Mouse (Mus musculus): ENCODE data around the gene Usp37. TPM values are rescaled to one million over a fixed set of nuclear protein-coding genes. Genes with fewer than 3 reads are reported as not detected.

Gene Usp37
- 30.9 and 31.0 TPM in 2 replicates for polyA plus RNA-seq (2015; fragmentation: Nextera tagmentation; extraction: Ambion mirVana)

DNA sequence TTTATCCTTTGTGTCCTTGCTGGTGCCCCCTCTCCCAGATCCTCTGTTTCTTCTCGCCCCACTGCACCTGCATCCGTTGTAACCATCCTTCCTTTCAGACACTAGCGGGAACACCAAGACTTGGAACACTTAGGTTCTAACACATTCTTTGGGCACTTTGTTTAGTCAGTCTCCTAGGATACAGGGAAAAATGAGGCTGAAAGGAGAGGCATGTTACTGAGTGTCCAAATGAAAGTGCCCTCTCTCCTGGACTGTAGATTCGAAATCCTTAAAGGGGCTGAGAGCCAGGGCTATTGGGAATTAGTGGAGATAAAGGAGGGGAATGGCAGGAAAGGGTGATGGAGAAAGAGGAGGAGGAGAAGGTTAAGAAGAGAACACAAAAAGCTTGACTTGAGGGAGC, at the start of gene Usp37:
Usp37 (minus strand) TSS at position 101 of the 400 bp plus-strand sequence.
- H3K9me3 ChIP-seq, result no peaks in the 10 kb centered on the region
- H3K4me3 ChIP-seq, result no peak within 1 kb of the TSS
- peaks cover 3% of the 10 kb centered on the region; the same call in 1 of the 2 replicates for H3K4me1 ChIP-seq
- no peak within 1 kb of the TSS for H3K9ac ChIP-seq
- no peaks in the 10 kb centered on the region for H3K36me3 ChIP-seq
- H3K4me2 ChIP-seq, result no peak within 1 kb of the TSS
- H3K27ac ChIP-seq, result no peak within 1 kb of the TSS
- WGBS, result 69% methylated on average over 4 of the region's 4 CpGs
- H3K27me3 ChIP-seq, result no peaks in the 10 kb centered on the region
- no peak for ATAC-seq (ENCODE audit: borderline replicate concordance, extremely low read depth, low FRiP score, low TSS enrichment)

DNA sequence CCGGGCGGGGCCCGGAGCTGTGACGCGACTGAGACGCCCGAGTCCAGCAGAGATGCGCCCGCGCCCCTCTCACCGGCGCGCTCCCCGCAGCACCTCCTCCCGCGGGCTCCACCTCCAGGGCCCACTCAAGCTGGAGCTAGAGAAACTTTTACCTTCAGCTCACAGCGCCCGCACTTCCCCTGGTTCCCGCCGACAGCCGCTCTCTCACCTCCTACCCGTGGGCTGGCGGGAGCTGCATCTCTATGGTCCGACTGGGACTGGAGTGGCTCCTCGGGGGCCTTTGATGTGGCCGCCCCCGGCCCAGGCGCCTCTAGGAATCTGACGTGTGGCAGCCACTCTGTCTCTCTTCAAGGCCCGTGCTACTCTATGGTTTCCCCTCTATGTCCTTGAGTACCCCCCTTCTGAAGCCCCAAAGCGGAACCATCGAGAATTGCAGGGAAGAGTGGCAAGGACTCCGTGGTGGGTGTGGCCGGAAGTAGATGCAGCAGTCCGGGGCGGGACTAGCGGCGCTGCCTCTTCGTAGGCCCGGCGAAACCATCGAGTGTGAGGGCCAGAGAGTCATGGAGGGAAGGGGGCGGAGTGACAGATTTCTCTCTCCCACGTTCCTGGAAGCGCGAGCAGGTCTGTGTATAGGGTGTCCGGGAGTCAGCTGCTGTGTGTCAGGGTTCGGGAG, 43.8 kb upstream of the Usp37 start, which contains the start of the genes Zfp142 and Bcs1l:
Zfp142 (minus strand) TSS at position 474 of the 673 bp plus-strand sequence.
Bcs1l (plus strand) TSS at position 517 of the 673 bp plus-strand sequence.
- H3K27ac ChIP-seq, result peak within 1 kb of the TSS; percentile 77
- H3K36me3 ChIP-seq, result peaks cover 43% of the 10 kb centered on the region
- peak; percentile 99 for ATAC-seq (ENCODE audit: borderline replicate concordance, extremely low read depth, low FRiP score, low TSS enrichment)
- peaks cover 21% of the 10 kb centered on the region for H3K4me1 ChIP-seq
- H3K4me3 ChIP-seq, result peak within 1 kb of the TSS; percentile 90
- H3K9me3 ChIP-seq, result no peaks in the 10 kb centered on the region
- no peaks in the 10 kb centered on the region for H3K27me3 ChIP-seq
- peak within 1 kb of the TSS; percentile 87 for H3K4me2 ChIP-seq
- WGBS, result under 1% methylated on average over 48 of the region's 48 CpGs
- peak within 1 kb of the TSS; percentile 80 for H3K9ac ChIP-seq

DNA sequence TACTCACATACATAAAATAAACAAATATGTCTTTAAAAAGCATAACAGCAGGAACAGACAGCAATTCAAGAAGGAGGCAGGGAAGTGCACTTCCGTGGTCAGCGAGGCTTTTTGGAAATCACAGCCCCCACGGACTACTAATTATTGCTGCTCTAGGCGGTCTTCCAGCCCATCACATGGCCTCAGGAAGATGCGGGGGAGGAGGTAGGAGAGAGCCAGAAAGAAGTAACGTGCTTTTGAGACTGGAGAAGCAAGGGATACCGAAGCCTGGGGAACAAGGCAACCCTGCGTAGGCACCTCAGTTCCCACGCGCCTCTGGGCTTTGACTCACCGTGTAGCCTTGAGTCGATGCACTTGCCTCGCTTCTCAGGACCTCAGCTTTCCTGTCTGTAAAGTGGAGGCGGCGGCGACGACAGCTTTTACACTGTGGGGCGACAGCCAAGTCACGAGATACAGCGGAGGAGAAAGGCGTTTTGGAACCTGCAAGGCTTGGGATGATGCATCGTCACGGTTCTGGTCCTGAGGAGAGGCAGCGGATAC, 43.2 kb upstream of the Usp37 start:
- ATAC-seq (ENCODE audit: borderline replicate concordance, extremely low read depth, low FRiP score, low TSS enrichment), result 0 out of 2 replicates have a peak, but pooled peaks have one; percentile 0
- Histone ChIP-seq H3K4me2 (peak overlapping the region; percentile 87), H3K4me1 (peaks cover 21% of the 10 kb centered on the region), H3K27me3 (no peaks in the 10 kb centered on the region), H3K9ac (peak overlapping the region; percentile 77), H3K36me3 (peaks cover 41% of the 10 kb centered on the region), H3K4me3 (peak overlapping the region; percentile 90), H3K27ac (peak overlapping the region; percentile 77), H3K9me3 (no peaks in the 10 kb centered on the region)
- 2% methylated on average over 24 of the region's 24 CpGs for WGBS

DNA sequence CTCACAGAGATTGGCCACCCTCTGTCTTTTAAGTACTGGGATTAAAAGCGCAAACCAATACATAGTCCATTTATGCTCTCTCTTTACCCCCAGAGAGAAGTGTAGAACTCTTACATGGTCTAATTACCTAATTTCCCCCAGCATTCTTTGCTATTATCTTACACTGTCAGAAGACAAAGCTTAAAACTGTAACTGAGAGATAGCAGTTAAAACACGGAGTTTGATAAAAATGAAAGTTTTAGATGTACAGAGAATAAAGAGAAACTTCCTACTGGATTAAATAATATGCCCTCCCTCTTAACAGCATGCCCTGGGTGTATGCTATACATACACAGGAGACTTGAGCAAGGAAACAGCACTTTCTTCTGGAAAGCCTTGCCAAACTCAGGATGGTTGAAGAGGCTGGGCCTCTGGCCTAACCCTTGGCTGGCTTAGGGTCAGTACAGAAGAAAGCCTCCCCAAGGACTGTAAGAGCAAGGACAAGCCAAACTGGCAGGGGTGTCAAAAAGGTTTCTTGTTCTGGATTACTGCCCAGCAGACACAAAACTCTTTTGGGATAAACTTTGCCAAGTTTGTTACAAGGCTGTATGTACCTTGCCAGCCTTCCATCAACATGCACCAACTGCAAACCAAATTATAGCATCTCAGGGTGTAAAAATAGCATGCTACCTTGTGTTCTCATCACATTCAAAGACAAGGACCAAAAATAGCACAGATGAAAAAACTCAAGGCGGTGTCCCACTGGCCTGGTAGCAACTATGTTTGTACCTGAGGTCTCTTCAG, 40.7 kb upstream of the Usp37 start:
- Histone ChIP-seq H3K4me1 (peaks cover 21% of the 10 kb centered on the region), H3K9ac (no peak overlapping the region), H3K36me3 (peaks cover 22% of the 10 kb centered on the region), H3K27ac (no peak overlapping the region), H3K4me2 (no peak overlapping the region), H3K4me3 (no peak overlapping the region), H3K27me3 (no peaks in the 10 kb centered on the region), H3K9me3 (no peaks in the 10 kb centered on the region)
- no peak for ATAC-seq (ENCODE audit: borderline replicate concordance, extremely low read depth, low FRiP score, low TSS enrichment)
- 90% methylated on average over 3 of the region's 3 CpGs for WGBS

DNA sequence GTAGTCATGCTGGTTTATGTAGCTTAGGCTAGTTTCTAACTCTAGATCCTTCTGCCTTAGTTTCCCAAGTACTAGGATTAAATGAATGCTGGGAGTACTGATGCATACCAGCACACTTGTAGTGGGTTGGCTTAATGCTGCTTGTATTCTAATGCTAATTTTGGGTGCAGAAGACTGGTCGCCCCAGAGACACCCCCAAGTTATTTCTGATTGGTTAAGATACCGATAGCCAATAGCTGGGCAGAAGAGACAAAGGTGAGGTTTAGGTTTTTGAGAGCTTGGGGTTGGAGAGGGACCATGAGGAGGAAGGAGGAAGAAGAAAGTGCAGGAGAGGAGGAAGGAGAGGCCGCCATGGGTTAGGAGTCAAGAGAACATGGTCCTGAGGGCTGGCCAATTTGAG, 38.5 kb upstream of the Usp37 start:
- no peaks in the 10 kb centered on the region for H3K27me3 ChIP-seq
- WGBS, result 86% methylated on average over 3 of the region's 3 CpGs
- no peaks in the 10 kb centered on the region for H3K9me3 ChIP-seq
- no peak for ATAC-seq (ENCODE audit: borderline replicate concordance, extremely low read depth, low FRiP score, low TSS enrichment)
- peaks cover 34% of the 10 kb centered on the region for H3K36me3 ChIP-seq
- H3K4me3 ChIP-seq, result no peak overlapping the region
- H3K27ac ChIP-seq, result no peak overlapping the region
- H3K9ac ChIP-seq, result no peak overlapping the region
- H3K4me1 ChIP-seq, result peaks cover 15% of the 10 kb centered on the region
- no peak overlapping the region for H3K4me2 ChIP-seq

DNA sequence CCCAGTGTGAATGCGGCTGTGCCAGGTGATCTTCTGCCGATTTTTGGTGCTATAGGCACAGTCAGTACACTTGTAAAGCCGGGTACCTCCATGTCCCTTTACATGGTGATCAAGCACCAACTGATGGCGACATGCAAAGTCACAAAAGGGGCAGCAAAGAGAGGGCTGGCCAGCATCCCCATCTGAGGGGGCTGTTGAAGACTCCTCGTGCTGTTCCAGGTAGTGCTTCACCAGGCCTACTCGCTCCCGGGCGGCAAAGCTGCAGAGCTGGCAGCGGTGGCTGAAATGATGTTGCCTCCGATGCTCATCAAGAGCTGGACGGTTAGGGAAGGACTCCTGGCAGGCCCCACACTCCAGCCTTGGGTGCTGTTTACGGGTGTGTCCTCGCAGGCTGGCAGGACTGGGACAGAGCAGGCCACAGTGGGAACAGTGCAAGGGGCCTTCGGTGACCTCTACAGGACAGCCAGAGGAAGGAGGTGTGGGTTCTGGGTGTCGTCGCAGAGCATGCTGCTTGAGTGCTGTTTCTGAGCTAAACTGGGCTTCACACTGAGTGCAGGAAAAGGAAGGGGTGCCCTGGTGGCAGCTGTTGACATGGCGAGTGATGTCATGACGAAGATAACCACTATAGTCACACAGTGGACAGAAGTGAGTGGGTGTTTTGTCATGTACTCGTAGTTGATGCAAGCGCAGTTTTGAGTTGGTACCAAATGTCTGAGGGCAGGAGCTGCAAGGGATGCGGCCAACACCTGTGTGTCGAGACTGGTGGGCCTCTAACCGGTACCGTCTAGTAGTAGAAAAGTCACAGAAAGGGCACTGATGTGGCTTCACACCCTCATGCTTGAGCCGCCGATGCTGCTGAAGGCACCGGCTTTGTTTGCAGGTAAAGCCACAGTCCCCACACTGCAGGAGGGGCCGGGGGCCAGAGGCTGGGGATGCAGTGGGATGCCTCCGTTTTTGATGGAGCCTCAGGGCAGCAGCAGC, 25.9 kb upstream of the Usp37 start:
- WGBS, result 92% methylated on average over 29 of the region's 29 CpGs
- no peak overlapping the region for H3K4me3 ChIP-seq

DNA sequence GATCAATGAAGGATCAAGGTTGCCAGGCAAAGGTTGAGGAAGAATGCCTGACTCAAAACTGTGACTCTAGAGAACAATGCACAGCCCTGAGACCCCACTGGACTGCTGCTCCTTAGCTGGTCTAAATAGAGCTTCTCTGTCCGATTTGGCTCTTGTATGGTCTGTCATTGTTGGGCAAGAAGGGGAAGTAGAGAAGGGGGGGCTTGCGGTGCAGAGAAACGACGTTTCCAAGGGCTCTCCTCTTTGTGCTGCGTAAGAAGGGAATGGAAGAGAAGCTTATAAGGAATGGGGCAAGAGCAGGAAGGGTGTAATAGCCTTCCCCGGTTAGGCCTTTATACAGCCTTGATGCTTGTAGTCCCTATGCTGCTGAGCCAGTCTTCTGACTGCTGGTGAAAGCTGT, 21.8 kb upstream of the Usp37 start:
- H3K36me3 ChIP-seq, result peaks cover 61% of the 10 kb centered on the region
- no peak for ATAC-seq (ENCODE audit: borderline replicate concordance, extremely low read depth, low FRiP score, low TSS enrichment)
- H3K27me3 ChIP-seq, result no peaks in the 10 kb centered on the region

More for the DNA sequence above, 25.9 kb upstream of the Usp37 start:
- ATAC-seq (ENCODE audit: borderline replicate concordance, extremely low read depth, low FRiP score, low TSS enrichment), result no peak
- Histone ChIP-seq H3K4me2 (no peak overlapping the region), H3K27me3 (no peaks in the 10 kb centered on the region), H3K4me1 (no peaks in the 10 kb centered on the region), H3K9me3 (no peaks in the 10 kb centered on the region), H3K27ac (no peak overlapping the region), H3K9ac (no peak overlapping the region), H3K36me3 (peaks cover 86% of the 10 kb centered on the region)

DNA sequence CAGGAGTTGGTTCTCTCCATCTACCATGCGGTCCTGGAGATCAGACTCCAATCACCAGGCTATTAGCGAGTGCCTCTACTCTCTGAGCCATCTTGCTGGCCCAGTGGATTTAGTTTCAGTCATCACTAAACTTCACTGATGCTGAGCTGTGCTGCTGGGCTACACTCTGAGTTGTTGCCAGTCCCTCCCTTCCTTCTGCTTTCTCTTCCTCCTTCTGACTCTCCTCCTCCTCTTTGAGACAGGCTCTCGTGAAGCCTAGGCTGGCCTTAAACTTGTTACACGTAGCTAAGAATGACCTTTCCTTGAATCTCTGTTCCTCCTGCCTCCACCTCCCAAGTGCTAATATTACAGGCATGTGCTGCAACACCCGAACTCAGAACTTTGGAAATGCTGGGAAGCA, 15.0 kb upstream of the Usp37 start:
- Histone ChIP-seq H3K4me2 (no peak overlapping the region), H3K27ac (no peak overlapping the region), H3K9me3 (no peaks in the 10 kb centered on the region), H3K27me3 (no peaks in the 10 kb centered on the region), H3K4me1 (no peaks in the 10 kb centered on the region), H3K4me3 (no peak overlapping the region), H3K36me3 (peaks cover 7% of the 10 kb centered on the region; the same call in 1 of the 2 replicates), H3K9ac (no peak overlapping the region)
- no peak for ATAC-seq (ENCODE audit: borderline replicate concordance, extremely low read depth, low FRiP score, low TSS enrichment)
- WGBS, result 75% methylated on average over 5 of the region's 5 CpGs

More for the DNA sequence above, 21.8 kb upstream of the Usp37 start:
- Histone ChIP-seq H3K9ac (no peak overlapping the region), H3K4me2 (no peak overlapping the region), H3K27ac (no peak overlapping the region), H3K4me1 (no peaks in the 10 kb centered on the region), H3K4me3 (no peak overlapping the region), H3K9me3 (no peaks in the 10 kb centered on the region)
- WGBS, result 90% methylated on average over 6 of the region's 6 CpGs

DNA sequence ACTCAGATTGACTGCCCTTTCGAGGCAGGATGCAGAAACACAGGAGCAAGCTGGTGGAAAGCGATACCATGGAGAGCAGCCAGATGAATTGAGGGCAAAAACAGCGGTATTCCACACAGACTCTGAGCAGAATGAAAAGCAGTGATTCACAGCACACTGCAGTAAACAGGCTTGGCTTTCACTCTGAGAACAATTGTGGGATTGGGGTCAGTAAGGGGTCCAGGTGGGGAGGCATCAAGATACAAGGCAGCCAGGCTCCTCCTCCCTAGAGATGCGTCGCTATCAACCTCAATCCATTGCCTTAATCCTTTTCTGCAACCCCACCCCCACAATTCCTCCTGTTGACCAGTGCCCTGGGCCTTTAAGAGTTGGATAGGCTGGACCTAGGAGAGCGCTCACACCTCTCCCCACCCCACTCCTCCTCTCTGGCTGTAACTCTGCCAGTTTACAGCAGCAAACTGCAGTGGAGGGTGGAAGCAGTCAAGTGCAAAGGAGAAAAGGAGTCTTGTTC, 1.6 kb downstream of the Usp37 start, which contains the start of gene Plcd4:
Plcd4 (plus strand) TSS at position 438 of the 511 bp plus-strand sequence.
- no peaks in the 10 kb centered on the region for H3K27me3 ChIP-seq
- 7% methylated on average over 6 of the region's 6 CpGs for WGBS
- H3K27ac ChIP-seq, result no peak within 1 kb of the TSS
- no peaks in the 10 kb centered on the region for H3K9me3 ChIP-seq
- no peaks in the 10 kb centered on the region for H3K36me3 ChIP-seq
- no peak within 1 kb of the TSS for H3K4me3 ChIP-seq
- H3K4me2 ChIP-seq, result no peak within 1 kb of the TSS
- H3K9ac ChIP-seq, result no peak within 1 kb of the TSS
- peaks cover 3% of the 10 kb centered on the region; the same call in 1 of the 2 replicates for H3K4me1 ChIP-seq
- no peak for ATAC-seq (ENCODE audit: borderline replicate concordance, extremely low read depth, low FRiP score, low TSS enrichment)

DNA sequence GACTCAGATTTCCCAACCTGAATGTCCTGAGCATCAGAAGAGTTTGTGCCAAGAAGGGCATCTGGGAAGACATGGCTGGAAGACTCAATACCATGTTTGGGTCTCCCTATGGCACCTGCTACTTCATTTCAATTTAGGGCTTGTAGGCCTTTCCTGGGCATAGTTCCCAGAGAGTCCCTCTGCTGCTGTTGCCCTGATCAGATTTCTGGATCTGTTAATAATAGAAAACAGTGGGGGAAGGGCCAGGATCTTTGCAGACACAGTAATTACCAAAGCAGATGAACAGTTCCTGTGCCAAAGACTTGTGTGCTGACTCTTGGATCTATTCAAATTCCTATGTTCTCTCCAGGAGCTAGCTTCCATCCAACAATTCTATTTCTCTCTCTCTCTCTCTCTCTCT, 5.4 kb downstream of the Usp37 start:
- no peaks in the 10 kb centered on the region for H3K27me3 ChIP-seq
- no peak overlapping the region for H3K9ac ChIP-seq
- no peaks in the 10 kb centered on the region for H3K36me3 ChIP-seq
- H3K4me2 ChIP-seq, result no peak overlapping the region
- H3K9me3 ChIP-seq, result no peaks in the 10 kb centered on the region
- no peak overlapping the region for H3K4me3 ChIP-seq
- H3K27ac ChIP-seq, result no peak overlapping the region
- no peak for ATAC-seq (ENCODE audit: borderline replicate concordance, extremely low read depth, low FRiP score, low TSS enrichment)
- peaks cover 3% of the 10 kb centered on the region; the same call in 1 of the 2 replicates for H3K4me1 ChIP-seq

DNA sequence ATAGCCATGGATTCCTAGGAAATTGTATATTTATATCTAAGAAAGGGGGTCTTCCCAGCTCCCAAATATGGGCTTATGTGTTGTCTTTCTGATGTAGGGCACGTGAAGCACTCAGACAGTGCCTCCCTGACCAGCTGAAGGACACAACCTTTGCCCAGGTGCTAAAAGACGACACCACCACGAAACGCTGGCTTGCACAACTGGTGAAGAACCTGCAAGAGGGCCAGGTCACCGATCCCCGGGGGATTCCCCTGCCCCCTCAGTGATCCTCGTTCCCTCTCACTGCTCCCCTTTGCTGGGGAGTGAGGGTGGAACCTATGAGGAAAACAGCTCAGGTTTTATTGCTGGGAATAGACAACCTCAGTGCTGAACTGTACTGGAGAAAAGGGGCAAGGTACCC, 15.5 kb downstream of the Usp37 start:
- no peak overlapping the region for H3K4me2 ChIP-seq
- H3K27ac ChIP-seq, result no peak overlapping the region
- no peaks in the 10 kb centered on the region for H3K27me3 ChIP-seq
- 88% methylated on average over 7 of the region's 7 CpGs for WGBS
- H3K9me3 ChIP-seq, result no peaks in the 10 kb centered on the region
- H3K9ac ChIP-seq, result no peak overlapping the region
- no peaks in the 10 kb centered on the region for H3K4me1 ChIP-seq
- H3K36me3 ChIP-seq, result peaks cover 82% of the 10 kb centered on the region
- no peak overlapping the region for H3K4me3 ChIP-seq
- ATAC-seq (ENCODE audit: borderline replicate concordance, extremely low read depth, low FRiP score, low TSS enrichment), result no peak

Measured in lung, embryonic 15.5 days (tissue).